Mouse (Mus musculus) lung, postnatal 25 days (tissue): Measurements from ENCODE around the gene C8a.

Experiments used
- DNase-seq: peaks from one replicate; pipeline ENCODE4 v3.0.0; 2022; ENCODE audit warnings: low spot score

Gene C8a

DNA sequence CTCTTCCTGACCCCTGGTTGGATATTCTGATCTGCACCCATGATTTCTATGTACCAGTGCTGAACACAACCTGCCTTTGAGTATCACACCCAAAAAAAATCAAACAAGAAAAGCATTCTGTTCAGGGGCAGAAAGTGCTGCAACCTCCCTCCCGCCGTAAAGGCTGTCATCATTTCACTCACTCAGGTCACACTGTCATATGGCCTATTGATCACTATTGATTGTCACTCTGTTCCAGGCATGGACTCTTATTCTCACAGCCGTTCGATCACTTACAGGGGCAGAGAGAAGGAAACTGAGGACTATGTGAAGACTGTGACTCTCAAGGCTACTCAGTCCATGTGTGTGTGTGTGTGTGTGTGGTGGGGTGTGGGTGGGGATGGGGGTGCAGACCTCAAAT is 108.0 kb downstream of the C8a start:
- DNase-seq: no peak

DNA sequence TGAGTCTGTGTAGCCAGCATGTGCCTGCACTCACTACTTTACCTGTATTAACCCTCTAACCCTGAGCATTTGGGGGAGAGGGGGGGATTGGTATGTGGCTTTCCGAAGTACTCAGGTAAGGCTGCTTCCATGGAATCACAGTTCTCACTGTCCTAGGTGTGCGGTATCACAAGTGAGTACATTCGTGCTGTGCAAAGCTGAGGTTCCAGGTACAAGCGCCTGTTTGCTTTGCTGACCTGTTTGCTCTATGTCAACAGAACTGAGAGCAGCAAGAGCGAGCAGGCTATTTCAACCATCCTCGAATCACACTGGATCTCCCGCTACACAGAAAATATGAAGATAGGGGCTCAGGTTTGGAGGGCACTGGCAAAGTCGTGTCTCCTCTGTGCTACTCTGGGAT is 110.1 kb downstream of the C8a start, which contains the start of gene C8b:
C8b (plus strand) TSS at position 253 of the 400 bp plus-strand sequence.
- DNase-seq: no peak
